Mouse (Mus musculus): ENCODE results near the gene Rapgef4. TPM values are rescaled to one million over a fixed set of nuclear protein-coding genes. Genes with fewer than 3 reads are reported as not detected.

Rapgef4 gene
- polyA plus RNA-seq, 1 experiment from 2014 or later: 2.9 TPM

- 87% methylated on average over 8 of the region's 8 CpGs for WGBS
- Histone ChIP-seq H3K9me3 (ENCODE audit: control insufficient read depth, low read length) (no peaks in the 10 kb centered on the region), H3K27me3 (ENCODE audit: control insufficient read depth, insufficient read depth, low read length) (no peaks in the 10 kb centered on the region), H3K4me2 (replicated peaks; ENCODE audit: low read depth, low read length) (no peak overlapping the region), H3K4me3 (ENCODE audit: low read depth, low read length) (no peak overlapping the region), H3K27ac (ENCODE audit: low read depth, low read length) (no peak overlapping the region), H3K4me1 (replicated peaks; ENCODE audit: control insufficient read depth, insufficient read depth, low read length) (no peaks in the 10 kb centered on the region), H3K9ac (ENCODE audit: low read depth, low read length) (no peak overlapping the region), H3K36me3 (ENCODE audit: control insufficient read depth, insufficient read depth, low read length) (no peaks in the 10 kb centered on the region)
- no peak for DNase-seq (ENCODE audit: low spot score)
- ATAC-seq (ENCODE audit: low FRiP score): no peak
These were observed 34.3 kb downstream of the Rapgef4 start for GRCm38 (mm10) chr2:72015366-72015765.

DNA sequence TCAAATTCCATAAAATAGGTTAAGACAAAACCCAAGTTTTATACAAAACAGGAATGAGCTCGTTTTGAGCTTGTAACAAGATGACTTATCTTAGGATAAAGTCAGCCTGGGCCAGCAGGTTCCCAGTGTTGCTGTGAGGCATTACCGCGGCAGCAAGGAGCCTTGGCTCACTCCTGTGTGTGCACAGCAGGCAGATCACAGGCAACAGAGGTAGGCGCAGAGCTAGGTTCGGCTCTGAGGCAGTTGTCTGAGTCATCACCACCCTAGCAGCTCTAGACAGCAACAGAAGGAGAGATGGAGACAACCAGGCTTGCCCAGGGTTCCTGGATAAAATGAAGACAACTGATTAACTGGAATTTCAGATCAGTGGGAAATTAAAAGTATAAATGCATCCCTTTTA, 35.0 kb downstream of the Rapgef4 start:
- Histone ChIP-seq H3K4me2 (replicated peaks; ENCODE audit: low read depth, low read length) (no peak overlapping the region), H3K27me3 (ENCODE audit: control insufficient read depth, insufficient read depth, low read length) (no peaks in the 10 kb centered on the region), H3K9ac (ENCODE audit: low read depth, low read length) (no peak overlapping the region), H3K9me3 (ENCODE audit: control insufficient read depth, low read length) (no peaks in the 10 kb centered on the region), H3K4me1 (replicated peaks; ENCODE audit: control insufficient read depth, insufficient read depth, low read length) (no peaks in the 10 kb centered on the region), H3K36me3 (ENCODE audit: control insufficient read depth, insufficient read depth, low read length) (no peaks in the 10 kb centered on the region), H3K4me3 (ENCODE audit: low read depth, low read length) (no peak overlapping the region), H3K27ac (ENCODE audit: low read depth, low read length) (no peak overlapping the region)
- WGBS: 53% methylated on average over 5 of the region's 5 CpGs
- no peak for ATAC-seq (ENCODE audit: low FRiP score)
- no peak for DNase-seq (ENCODE audit: low spot score)

DNA sequence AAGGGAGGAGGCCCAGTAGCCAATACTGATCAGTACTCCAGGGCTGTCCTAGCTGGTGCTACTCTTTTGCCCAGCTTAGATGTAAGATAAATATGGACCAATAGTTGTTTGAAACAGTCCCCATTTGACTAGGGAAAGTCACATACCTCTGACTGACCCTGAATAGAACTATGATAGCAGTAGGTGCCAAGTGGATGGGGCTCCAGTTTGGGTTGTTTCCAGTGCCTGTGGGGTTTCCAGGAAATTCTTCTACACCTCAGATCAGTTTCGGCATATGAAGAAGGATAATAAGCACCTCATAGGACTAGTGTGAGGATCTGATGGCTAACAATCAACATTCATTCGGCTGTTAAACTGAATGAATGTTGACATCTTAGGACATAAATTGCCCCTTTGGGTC, 36.1 kb downstream of the Rapgef4 start:
- H3K4me1 ChIP-seq (replicated peaks; ENCODE audit: control insufficient read depth, insufficient read depth, low read length): no peaks in the 10 kb centered on the region
- H3K27ac ChIP-seq (ENCODE audit: low read depth, low read length): no peak overlapping the region
- no peak for DNase-seq (ENCODE audit: low spot score)
- H3K27me3 ChIP-seq (ENCODE audit: control insufficient read depth, insufficient read depth, low read length): no peaks in the 10 kb centered on the region
- H3K9ac ChIP-seq (ENCODE audit: low read depth, low read length): no peak overlapping the region
- WGBS: 81% methylated on average over 2 of the region's 2 CpGs
- H3K4me3 ChIP-seq (ENCODE audit: low read depth, low read length): no peak overlapping the region
- no peaks in the 10 kb centered on the region for H3K9me3 ChIP-seq (ENCODE audit: control insufficient read depth, low read length)
- ATAC-seq (ENCODE audit: low FRiP score): no peak
- H3K4me2 ChIP-seq (replicated peaks; ENCODE audit: low read depth, low read length): no peak overlapping the region
- H3K36me3 ChIP-seq (ENCODE audit: control insufficient read depth, insufficient read depth, low read length): no peaks in the 10 kb centered on the region

GRCm38 (mm10) chr2:72018736-72019135, 37.7 kb downstream of the Rapgef4 start:
- Histone ChIP-seq H3K9ac (ENCODE audit: low read depth, low read length) (no peak overlapping the region), H3K4me3 (ENCODE audit: low read depth, low read length) (no peak overlapping the region), H3K4me2 (replicated peaks; ENCODE audit: low read depth, low read length) (no peak overlapping the region), H3K36me3 (ENCODE audit: control insufficient read depth, insufficient read depth, low read length) (no peaks in the 10 kb centered on the region), H3K9me3 (ENCODE audit: control insufficient read depth, low read length) (no peaks in the 10 kb centered on the region), H3K4me1 (replicated peaks; ENCODE audit: control insufficient read depth, insufficient read depth, low read length) (no peaks in the 10 kb centered on the region), H3K27ac (ENCODE audit: low read depth, low read length) (no peak overlapping the region), H3K27me3 (ENCODE audit: control insufficient read depth, insufficient read depth, low read length) (no peaks in the 10 kb centered on the region)
- DNase-seq (ENCODE audit: low spot score) (no peak), ATAC-seq (ENCODE audit: low FRiP score) (no peak)
- WGBS: 74% methylated on average over 1 of the region's 1 CpGs

DNA sequence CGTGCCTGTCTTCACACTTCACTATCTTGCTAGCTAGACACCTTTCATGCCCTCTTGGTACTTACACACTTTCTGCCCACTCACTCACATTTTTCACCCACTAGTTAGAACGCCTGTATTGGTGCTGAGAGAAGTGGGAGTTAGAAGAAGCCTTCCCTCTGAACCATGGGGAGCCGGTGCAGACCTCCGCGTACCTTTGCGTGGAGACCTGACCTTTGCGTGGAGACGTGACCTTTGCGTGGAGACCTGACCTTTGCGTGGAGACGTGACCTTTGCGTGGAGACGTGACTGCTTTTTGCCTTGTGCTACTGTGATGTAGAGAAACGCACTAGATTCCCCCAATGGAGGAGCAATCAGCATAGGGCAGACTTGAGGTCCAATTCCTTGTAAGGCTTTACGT, 39.7 kb downstream of the Rapgef4 start:
- Histone ChIP-seq H3K9ac (ENCODE audit: low read depth, low read length) (no peak overlapping the region), H3K36me3 (ENCODE audit: control insufficient read depth, insufficient read depth, low read length) (no peaks in the 10 kb centered on the region), H3K4me3 (ENCODE audit: low read depth, low read length) (no peak overlapping the region), H3K4me1 (replicated peaks; ENCODE audit: control insufficient read depth, insufficient read depth, low read length) (no peaks in the 10 kb centered on the region), H3K27me3 (ENCODE audit: control insufficient read depth, insufficient read depth, low read length) (no peaks in the 10 kb centered on the region), H3K27ac (ENCODE audit: low read depth, low read length) (no peak overlapping the region), H3K9me3 (ENCODE audit: control insufficient read depth, low read length) (no peaks in the 10 kb centered on the region), H3K4me2 (replicated peaks; ENCODE audit: low read depth, low read length) (no peak overlapping the region)
- DNase-seq (ENCODE audit: low spot score) (no peak), ATAC-seq (ENCODE audit: low FRiP score) (no peak)
- 94% methylated on average over 15 of the region's 15 CpGs for WGBS

- 90% methylated on average over 5 of the region's 5 CpGs for WGBS
- Histone ChIP-seq H3K4me3 (ENCODE audit: low read depth, low read length) (no peak overlapping the region), H3K4me1 (replicated peaks; ENCODE audit: control insufficient read depth, insufficient read depth, low read length) (no peaks in the 10 kb centered on the region), H3K27ac (ENCODE audit: low read depth, low read length) (no peak overlapping the region), H3K9me3 (ENCODE audit: control insufficient read depth, low read length) (no peaks in the 10 kb centered on the region), H3K9ac (ENCODE audit: low read depth, low read length) (no peak overlapping the region), H3K27me3 (ENCODE audit: control insufficient read depth, insufficient read depth, low read length) (no peaks in the 10 kb centered on the region), H3K36me3 (ENCODE audit: control insufficient read depth, insufficient read depth, low read length) (no peaks in the 10 kb centered on the region), H3K4me2 (replicated peaks; ENCODE audit: low read depth, low read length) (no peak overlapping the region)
- DNase-seq (ENCODE audit: low spot score) (no peak), ATAC-seq (ENCODE audit: low FRiP score) (no peak)
These were observed 40.4 kb downstream of the Rapgef4 start for GRCm38 (mm10) chr2:72021440-72021839.

DNA sequence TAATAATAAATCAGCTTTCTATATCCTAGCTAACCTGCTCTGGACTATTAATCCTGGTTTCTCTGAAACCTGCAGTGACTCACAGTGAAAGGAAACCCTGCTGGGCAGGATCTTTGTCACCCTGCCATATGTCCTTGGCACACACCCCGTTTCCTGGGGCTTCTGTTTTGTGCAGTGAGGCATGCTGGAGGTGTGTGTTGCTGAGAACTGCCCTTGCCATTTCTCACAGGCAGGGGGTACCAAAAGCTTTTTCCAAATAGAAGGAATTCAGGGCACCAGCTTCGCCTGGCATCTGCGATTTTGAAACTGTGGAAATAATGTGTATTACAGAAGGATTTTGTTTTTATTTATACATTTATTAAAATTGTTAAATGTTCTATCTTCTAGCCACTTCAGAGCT, 40.8 kb downstream of the Rapgef4 start:
- Histone ChIP-seq H3K4me3 (ENCODE audit: low read depth, low read length) (no peak overlapping the region), H3K27ac (ENCODE audit: low read depth, low read length) (no peak overlapping the region), H3K4me2 (replicated peaks; ENCODE audit: low read depth, low read length) (no peak overlapping the region), H3K27me3 (ENCODE audit: control insufficient read depth, insufficient read depth, low read length) (no peaks in the 10 kb centered on the region), H3K9me3 (ENCODE audit: control insufficient read depth, low read length) (no peaks in the 10 kb centered on the region), H3K9ac (ENCODE audit: low read depth, low read length) (no peak overlapping the region), H3K36me3 (ENCODE audit: control insufficient read depth, insufficient read depth, low read length) (no peaks in the 10 kb centered on the region), H3K4me1 (replicated peaks; ENCODE audit: control insufficient read depth, insufficient read depth, low read length) (no peaks in the 10 kb centered on the region)
- ATAC-seq (ENCODE audit: low FRiP score) (no peak), DNase-seq (ENCODE audit: low spot score) (no peak)
- WGBS: 63% methylated on average over 3 of the region's 3 CpGs

GRCm38 (mm10) chr2:72023791-72024190, 42.8 kb downstream of the Rapgef4 start:
- no peak overlapping the region for H3K4me2 ChIP-seq (replicated peaks; ENCODE audit: low read depth, low read length)
- no peaks in the 10 kb centered on the region for H3K36me3 ChIP-seq (ENCODE audit: control insufficient read depth, insufficient read depth, low read length)
- no peaks in the 10 kb centered on the region for H3K9me3 ChIP-seq (ENCODE audit: control insufficient read depth, low read length)
- no peaks in the 10 kb centered on the region for H3K27me3 ChIP-seq (ENCODE audit: control insufficient read depth, insufficient read depth, low read length)
- DNase-seq (ENCODE audit: low spot score): no peak
- H3K9ac ChIP-seq (ENCODE audit: low read depth, low read length): no peak overlapping the region
- no peaks in the 10 kb centered on the region for H3K4me1 ChIP-seq (replicated peaks; ENCODE audit: control insufficient read depth, insufficient read depth, low read length)
- ATAC-seq (ENCODE audit: low FRiP score): no peak
- no peak overlapping the region for H3K4me3 ChIP-seq (ENCODE audit: low read depth, low read length)
- WGBS: 92% methylated on average over 5 of the region's 5 CpGs
- no peak overlapping the region for H3K27ac ChIP-seq (ENCODE audit: low read depth, low read length)

DNA sequence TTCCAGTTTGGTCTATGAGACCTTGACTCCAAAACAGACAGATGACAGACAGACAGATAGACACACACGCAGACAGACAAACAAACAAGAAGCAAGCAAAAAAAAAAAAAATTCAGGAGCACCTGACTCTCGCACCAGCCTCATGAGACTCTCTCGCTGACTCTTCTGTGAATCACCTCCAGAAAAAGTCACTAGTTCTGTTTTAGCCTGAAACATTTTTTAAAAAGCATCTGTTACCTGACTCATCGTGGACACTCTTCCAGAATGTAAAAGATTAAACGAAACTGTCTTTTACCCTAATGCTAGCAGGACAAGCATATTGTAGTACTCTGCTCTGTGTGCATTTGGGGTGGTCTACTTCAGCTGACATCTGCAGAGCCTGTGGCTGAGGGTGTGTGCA, 44.6 kb downstream of the Rapgef4 start:
- Histone ChIP-seq H3K4me1 (replicated peaks; ENCODE audit: control insufficient read depth, insufficient read depth, low read length) (no peaks in the 10 kb centered on the region), H3K36me3 (ENCODE audit: control insufficient read depth, insufficient read depth, low read length) (no peaks in the 10 kb centered on the region), H3K4me3 (ENCODE audit: low read depth, low read length) (no peak overlapping the region), H3K9me3 (ENCODE audit: control insufficient read depth, low read length) (no peaks in the 10 kb centered on the region), H3K27ac (ENCODE audit: low read depth, low read length) (no peak overlapping the region), H3K9ac (ENCODE audit: low read depth, low read length) (no peak overlapping the region), H3K4me2 (replicated peaks; ENCODE audit: low read depth, low read length) (no peak overlapping the region), H3K27me3 (ENCODE audit: control insufficient read depth, insufficient read depth, low read length) (no peaks in the 10 kb centered on the region)
- no peak for DNase-seq (ENCODE audit: low spot score)
- WGBS: 93% methylated on average over 5 of the region's 5 CpGs
- no peak for ATAC-seq (ENCODE audit: low FRiP score)

Data from hindbrain, embryonic 11.5 days (tissue).